Mouse (Mus musculus) telencephalon, adult 2 months (tissue): ENCODE data around the gene 2310034G01Rik.

Experiments used
- DNase-seq: peaks from one replicate; pipeline ENCODE4 v3.0.0-alpha.2; 2011; ENCODE audit warnings: low read depth, low spot score

2310034G01Rik gene

DNA sequence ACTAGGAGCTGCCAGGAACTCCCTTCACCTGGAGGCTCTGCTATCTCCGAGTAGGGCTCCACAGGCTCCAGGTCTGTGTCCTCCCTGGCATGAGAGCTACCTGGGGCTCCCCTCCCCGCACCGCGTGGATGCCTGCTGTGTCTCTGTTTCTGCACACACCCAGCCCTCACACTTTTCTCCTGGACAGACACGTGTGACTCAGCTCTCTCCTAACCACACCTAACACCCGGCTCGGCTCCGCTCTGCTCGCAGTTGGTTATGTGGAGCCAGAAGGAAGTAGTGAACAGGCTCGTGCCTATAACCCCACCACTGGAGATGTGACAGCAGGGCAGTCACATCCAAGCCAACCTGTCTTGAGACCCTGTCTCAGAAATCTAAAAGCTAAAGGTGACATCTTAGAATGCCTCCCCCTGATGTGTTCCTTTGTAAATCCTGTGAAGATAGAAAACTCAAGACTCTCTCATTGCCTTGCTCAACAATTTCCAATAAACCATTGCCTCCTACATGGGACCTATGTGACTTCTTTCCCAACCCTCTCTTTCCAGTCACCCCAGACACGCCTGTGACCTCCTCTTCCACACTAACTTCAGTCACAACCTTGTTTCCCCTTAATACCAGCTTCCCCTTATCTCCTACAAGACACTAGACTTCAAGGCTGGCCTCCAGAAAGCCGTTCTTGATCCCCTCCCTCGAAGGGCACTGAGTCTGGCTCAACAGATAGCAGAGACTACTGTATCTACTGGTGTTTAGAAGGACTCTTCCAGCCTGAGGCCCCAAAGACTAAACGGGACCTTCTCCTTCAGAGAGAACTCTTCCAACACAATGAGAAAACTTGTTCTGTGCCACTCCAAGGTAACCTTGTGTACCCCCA lies 35.0 kb downstream of the 2310034G01Rik start:
- no peak for DNase-seq

DNA sequence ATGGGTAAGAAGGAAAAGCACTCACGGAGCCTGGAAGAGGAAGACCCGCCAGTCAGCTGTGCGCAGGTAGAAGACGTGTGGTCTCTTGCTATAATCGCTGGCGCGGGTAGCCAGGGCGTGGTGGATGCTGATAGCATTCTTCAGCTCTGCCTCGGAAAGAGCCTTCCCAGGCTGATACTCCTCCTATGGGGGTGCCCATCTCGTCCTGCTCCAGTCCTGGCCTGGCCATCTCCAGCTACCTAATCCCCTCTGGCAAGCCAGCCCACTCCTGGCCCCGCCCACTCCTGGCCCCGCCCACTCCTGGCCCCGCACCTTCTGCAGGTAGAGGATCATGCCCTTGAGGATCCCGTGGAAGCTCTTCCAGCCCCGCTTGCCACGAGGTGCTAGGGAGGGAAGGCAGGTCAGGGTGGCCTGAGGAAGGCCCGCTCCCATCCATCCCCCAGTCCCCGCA lies 35.9 kb downstream of the 2310034G01Rik start:
- DNase-seq = no peak

DNA sequence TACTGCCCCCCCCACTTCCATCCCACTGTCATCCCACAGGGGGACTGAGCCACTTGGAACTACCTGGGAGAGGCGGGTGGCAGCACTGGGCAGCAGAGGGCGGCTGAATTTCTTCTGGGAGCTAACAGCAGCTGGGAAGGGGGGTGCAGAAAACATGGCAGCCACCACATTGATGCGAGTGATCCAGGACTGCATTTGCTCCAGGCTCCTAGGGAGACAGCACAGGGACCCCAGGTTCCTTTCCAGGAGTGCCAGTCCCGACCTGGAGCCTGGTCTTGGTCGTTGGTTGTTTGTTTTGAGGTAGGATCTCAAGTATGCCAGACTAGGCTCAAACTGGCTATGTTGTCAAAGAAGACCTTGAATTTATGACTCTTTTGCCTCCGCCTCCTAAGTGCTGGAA lies 36.5 kb downstream of the 2310034G01Rik start:
- DNase-seq = no peak

DNA sequence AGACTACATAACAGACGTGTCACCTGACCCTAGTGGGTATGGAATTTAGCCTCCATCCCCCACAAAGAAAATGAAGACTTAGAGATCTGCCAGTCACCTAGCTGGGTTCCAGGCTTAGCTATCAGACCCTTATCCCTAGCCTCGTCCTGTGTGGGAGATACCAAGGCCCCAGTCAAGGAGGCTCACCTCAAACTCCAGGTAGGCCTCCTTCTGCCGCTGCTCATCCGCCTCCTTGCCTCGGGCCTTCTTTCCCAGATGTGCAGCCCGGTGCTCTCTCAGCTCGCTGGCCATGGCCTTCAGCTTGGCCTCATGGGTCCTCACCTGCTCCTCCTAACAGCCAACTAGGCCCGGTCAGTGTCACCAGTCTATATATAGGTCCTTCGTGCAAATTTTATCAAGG lies 37.0 kb downstream of the 2310034G01Rik start:
- DNase-seq = no peak

DNA sequence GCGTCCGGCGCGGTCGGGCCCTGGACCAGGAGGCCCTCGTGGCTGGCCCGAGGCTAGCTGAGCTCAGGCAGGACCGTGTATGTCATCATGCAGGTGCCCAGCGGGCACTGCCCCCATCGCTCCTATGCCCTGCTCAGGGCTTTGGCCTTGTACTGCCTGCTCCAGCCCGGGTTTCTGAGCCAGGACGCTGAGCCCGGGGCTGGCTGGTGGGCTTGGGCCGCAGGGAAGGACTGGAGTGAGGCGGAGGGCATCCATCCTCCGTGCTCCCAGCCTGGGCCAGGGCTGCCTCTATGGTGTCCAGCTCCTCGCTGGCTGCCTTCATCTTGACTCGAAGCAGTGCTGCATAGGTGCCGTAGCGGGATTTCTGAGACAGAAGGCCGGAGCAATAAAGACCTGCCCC lies 37.5 kb downstream of the 2310034G01Rik start:
- DNase-seq = no peak

DNA sequence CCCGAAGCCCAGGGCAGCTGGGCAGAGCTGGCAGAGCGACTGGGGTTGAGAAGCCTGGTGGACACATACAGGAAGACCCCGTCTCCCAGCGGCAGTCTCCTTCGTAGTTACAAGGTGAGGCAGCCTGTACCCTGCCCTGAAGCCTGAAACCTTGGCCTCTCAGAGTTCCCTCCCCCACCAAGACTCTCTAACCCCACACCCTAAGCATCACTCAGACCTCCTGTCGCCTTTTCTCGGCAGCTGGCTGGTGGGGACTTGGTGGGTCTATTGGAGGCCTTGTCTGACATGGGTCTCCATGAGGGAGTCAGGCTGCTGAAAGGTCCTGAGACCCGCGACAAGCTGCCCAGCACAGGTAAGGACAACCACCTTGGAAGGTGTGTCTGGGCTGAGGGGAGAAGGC lies 38.8 kb downstream of the 2310034G01Rik start:
- DNase-seq = no peak

DNA sequence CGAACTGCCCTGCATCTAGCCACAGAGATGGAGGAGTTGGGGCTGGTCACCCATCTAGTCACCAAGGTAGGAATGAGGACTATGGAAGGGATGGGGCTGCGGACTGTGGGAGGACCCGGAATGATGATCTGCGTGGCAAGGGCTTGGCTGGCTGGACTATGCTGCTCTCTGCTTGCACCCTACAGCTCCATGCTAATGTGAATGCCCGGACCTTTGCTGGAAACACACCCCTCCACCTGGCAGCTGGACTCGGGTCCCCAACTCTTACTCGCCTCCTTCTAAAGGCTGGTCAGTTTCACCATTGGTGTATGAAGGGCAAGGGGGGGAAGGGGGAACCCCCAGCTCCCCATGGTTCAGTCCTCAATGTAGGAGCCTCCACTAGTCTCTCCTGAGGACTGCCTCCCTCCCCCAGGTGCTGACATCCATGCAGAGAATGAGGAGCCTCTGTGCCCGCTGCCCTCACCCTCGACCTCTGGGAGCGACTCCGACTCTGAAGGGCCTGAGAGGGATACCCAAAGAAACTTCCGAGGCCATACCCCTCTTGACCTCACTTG lies 39.7 kb downstream of the 2310034G01Rik start:
- DNase-seq = no peak

DNA sequence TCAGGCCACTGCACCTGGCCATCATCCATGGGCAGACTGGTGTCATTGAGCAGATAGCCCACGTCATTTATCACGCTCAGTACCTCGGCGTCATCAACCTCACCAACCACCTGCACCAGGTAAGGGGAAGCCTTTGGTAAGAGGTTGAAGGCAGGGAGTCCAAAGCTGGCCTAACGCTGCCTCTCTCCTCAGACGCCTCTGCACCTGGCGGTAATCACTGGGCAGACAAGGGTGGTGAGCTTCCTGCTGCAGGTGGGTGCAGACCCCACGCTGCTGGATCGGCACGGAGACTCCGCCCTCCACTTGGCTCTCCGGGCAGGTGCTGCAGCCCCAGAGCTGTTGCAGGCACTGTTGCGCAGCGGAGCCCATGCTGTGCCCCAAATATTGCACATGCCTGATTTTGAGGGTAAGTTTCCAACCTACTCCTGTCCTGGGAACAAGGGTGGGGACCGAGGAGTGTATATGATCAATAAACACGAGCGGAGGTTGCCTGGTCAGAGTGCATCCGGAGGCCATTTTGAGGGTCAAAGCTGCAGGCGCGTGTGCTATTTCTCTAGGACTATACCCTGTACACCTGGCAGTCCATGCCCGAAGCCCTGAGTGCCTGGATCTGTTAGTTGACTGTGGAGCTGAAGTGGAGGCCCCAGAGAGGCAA lies 40.3 kb downstream of the 2310034G01Rik start:
- DNase-seq = no peak

DNA sequence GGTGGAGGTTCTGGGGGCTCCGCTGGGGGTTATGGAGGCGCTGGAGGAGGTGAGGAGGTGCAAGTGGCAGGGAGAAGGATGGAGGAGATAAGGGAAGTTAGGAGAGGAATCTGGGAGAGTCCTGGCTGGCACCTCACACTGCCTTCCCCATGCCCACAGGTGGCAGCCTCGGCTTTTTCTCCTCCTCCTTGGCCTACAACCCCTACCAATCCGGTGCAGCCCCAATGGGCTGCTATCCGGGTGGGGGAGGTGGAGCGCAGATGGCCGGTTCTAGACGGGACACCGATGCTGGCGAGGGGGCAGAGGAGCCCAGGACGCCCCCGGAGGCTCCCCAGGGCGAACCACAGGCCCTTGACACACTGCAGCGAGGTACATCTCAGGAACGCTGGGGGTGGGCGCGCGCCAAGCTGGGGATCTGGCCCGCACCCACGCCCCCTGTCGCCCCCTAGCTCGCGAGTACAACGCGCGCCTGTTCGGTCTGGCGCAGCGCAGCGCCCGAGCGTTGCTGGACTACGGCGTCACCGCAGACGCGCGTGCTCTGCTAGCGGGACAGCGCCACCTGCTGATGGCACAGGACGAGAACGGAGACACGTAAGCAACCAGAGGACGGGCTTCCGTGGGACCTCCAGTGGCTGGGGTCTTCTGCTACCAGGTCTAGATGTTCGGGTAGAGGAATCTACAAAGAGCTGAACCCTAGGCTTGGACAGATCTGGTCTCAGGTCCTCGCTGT lies 41.2 kb downstream of the 2310034G01Rik start:
- DNase-seq = no peak

DNA sequence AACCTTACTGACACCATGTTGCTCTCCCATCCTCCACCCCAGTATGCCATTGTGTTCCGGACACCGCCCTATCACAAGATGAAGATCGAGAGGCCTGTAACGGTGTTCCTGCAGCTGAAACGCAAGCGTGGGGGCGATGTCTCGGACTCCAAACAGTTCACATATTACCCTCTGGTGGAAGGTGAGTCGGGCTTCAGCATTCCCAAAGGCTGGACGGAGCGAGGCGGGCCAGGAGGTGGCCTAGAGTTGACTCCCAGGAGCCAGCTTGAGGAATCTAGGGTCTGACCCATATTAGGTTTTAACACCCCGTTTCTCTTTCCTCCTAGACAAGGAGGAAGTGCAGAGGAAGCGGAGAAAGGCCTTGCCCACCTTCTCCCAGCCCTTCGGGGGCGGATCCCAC lies 41.8 kb downstream of the 2310034G01Rik start:
- no peak for DNase-seq

DNA sequence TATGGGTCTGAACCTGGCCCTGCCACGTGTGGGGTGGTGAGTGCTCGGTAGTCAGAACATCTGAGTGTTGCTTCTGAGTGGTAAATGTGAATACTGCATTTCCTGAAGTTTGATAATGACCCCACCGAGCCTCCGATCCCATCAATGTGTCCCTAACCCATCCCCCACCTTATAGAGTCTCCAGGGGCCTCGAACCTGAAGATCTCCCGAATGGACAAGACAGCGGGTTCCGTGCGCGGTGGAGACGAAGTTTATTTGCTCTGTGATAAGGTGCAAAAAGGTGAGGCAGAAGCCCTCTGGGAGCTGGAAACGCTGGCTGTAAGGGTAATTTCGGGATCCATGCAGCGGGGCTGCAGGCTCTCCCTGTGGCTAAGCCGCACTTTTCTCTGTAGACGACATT lies 42.3 kb downstream of the 2310034G01Rik start:
- no peak for DNase-seq

DNA sequence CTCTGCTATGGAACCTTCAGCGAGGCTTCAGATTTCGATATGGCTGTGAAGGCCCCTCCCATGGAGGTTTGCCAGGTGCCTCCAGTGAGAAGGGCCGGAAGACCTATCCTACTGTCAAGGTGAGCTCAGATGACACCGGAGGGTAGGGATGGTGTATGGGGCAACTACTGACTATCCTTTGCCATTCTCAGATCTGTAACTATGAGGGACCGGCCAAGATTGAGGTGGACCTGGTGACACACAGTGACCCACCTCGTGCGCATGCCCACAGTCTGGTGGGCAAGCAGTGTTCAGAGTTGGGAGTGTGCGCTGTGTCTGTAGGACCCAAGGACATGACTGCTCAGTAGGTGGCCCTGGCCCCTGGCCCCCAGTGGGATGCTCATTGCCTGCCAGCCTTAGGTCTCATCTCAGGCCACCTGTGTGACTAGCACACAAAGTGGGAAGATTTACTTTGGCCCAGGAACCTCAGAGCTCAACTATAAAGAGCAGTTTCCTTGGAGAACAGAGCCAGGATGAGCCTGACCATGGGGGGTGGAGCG lies 43.3 kb downstream of the 2310034G01Rik start:
- DNase-seq = no peak

DNA sequence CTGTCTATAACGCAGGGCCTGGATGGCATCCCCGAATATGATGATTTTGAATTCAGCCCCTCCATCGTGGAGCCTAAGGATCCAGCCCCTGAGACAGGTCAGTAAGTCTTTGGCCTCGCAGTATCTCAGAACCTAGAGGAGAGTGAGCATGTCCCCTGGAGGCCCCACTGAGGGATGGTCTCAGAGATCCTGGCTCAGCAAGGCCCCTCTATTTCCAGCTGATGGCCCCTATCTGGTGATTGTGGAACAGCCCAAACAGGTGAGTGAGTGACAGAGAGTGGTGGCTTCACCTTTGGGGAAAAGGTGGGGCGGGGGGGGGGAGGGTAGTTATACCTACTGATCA lies 43.9 kb downstream of the 2310034G01Rik start:
- DNase-seq = no peak

DNA sequence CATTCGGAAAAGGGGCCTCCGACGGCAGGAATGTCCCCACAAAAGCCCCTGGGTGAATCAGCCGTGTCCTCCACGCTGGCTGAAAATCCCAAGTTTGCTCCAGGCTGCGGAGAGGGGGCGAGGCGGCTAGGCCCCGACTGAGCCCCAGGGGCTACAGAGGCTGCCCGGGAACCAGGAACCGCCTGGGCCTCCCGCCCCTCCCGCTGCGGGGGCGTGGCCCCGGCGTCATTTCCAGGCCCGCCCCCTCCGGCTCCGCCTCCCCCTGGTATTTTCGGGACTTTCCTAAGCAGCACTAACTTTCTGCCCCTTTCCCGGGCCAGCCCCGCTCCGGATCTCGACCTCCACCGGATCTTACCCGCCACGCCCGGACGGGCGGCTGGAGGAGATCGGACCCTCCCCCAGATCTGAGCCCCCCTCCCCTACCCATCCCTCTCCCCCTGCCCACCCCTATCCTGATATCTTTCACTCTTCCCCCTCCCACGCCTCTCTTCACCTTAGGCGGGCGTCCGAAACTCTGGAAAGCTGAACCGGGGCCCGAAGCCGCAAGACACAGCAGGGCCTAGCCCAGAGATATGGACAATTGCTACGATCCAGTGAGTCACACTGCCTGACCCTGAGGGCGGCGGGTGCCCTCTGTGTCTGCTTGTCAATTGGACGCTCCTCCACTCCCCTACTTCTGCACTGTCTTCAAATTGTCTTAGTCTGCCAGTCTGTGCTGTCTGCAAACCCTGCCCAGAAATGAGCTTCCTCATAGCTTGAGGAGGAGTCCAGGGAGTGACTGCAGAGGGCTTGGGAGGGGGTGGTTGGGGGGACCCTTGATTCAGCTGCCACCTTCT lies 44.5 kb downstream of the 2310034G01Rik start:
- no peak for DNase-seq

DNA sequence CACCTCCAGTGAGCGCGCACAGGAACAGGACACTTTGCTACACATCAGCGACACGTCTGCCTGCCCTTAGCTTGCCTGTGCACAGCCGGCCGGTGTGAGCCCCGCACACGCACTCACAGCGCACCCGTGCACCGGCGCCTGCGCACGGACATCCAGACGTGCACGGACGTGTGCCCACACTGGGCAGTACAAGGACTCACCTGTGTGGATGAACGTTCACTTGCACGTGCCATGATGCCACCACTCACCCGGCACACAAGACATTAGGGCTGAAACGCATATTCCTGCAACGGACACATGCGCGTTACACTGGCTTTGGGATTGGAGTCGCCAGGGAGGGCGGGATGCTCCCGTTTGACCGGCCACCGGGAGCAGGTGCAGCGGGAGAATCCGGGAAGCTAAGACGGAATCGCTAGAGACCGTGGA lies 45.2 kb downstream of the 2310034G01Rik start:
- no peak for DNase-seq

DNA sequence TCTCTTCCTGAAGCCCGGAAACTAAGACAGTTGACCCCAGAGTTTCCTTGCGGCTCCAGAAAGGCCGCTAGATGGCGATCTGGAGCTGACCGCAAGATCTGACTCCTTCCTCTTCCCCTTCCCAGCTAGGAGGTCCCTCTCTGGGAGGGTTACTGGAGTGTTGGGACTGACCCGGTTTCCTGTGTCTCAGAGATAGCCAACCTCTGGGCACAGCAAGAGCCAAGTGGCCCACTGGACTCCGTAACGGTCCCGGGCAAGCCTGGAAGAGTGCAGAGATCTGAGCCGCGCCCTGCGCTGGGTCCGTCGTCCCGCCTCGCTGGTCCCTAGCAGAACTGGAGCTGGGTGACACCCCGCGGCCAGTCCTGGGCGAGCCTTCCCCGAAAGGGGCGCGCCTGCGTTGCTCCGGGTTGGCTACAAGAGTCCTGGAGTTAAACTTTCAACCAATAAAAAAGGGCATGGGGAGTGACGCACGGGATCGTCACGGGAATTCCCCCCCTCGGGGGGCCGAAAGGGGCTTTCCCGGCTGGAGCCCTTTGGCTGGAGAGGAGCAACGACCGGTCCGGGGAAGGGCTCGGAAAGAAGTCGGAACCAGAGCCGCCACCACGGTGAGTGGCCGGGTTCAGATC lies 45.8 kb downstream of the 2310034G01Rik start, which contains the start of gene Nfkb2:
Nfkb2 (plus strand) TSS at position 105 of the 626 bp plus-strand sequence.
- no peak for DNase-seq

DNA sequence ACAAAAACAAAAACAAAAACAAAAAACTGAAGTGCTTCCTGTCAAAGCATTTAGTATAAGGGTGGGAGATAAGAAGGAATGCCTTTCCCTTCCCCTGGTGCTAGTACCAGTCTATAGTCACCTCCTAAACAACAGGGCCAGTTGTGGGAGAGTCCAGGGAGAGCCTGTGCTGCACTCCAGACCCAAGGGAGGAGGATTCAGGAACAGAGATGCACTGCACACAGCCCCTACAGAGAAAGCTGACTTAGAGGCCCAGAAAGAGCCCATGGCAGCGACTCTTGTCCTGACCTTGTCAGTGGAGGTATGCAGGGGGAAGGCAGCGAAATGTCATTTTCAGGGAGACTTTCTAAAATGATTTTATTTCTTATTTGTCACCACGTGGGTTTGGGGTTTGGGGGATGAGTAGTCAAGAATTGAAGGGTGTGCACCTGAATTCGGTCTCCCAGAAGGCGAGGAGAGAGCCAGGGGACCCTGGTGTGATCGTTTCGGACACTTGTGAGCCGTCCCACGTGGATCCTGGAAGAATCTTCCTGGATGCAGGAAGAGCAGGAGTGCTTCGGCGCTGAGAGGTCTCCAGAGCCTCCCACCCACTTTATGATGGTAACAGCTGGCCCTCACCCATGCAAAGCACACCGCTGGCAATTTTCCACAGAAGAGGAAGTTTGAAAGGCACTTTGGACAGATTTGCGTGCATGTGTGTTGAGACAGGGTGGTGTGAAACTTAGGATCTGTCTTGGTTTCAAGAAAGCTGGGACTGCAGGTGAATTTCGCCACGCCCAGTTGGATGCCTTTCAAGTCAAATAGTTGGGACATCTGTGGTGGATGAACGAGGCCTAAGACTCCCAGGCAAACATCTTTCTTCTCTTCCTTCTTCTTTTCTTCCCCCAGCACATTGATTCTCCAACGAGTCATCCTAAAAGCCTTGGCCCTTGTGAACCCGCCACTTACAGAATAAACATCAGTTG lies 46.6 kb downstream of the 2310034G01Rik start:
- DNase-seq = no peak

DNA sequence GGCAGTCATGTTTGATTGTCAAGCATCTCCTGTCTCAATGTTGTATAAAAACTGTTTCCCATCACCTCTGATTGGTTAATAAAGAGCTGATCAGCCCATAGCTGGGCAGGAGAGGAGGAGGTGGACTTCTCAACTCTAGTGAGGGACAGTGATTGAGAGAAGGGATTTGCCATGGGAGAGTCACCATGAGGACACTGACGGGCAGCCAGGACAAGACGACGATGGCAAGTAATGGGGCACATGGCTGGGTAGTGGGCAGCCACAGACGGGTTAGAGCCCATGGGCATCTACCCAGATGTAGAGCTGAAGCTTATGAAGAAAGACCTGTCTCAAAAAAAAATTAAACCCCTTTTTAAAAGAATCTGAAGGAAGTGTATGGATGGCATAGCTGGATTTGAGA lies 47.6 kb downstream of the 2310034G01Rik start:
- no peak for DNase-seq
